Mouse (Mus musculus): ENCODE data around the gene Gm12248.

DNA sequence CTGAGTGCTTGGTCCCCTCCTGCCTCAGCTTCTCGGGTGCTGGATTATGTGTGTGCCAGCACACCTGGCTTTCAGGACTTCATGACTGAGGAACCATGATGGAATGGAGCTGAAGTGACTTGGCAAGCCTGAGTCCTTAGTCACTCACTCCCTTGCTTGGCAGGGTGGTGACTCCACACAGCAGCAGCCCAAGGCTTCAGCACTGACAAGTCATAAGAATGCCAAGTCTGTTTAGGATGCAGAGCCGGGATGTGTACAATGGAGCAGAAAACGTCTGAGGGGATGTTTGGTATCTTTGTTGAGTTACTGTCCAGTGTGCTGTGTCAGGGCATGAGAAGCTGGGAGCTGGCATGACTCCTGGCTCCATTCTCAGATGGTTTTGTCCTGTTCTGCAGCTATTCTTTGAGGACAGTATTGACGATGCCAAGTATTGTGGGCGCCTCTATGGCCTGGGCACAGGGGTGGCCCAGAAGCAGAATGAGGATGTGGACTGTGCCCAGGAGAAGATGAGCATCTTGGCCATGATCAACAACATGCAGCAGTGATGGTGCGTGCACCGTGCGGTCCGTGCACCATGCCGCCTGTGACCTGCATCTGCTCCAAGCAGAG, 24.2 kb upstream of the Gm12248 start:
- TF ChIP-seq CTCF (conservative IDR thresholded peaks at IDR 0.05 in 1 of 2, IDR thresholded peaks at IDR 0.05 in 1 of 2; ENCODE audit: low read depth in 2 of 2, low read length in 2 of 2) (no peak), NRF1 (IDR thresholded peaks at IDR 0.05; ENCODE audit: low read depth, low read length) (no peak), KAT2A (IDR thresholded peaks at IDR 0.05; ENCODE audit: insufficient replicate concordance, low read length) (no peak)

All from CH12.LX (cell line).